In the genomic region with DNA sequence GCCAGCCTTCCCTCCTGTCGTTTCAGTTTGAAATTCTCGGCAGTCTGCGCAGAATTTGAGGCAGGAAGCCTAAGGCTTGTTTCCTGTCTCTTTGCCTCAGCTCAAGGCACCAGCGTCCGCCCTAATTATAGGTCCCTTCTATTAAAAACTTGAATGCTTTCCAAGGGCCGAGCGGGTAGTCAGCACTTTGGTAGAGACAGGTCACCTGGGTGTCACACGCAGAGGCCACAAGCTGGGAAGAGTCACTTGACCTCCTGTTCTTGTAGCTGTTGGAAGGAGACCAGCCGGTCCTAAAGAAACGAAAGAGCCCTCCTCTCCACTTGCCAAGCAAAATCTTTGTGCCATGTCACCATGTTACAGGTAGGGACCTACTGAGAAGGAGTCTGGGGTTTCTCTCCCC, we compare ENCODE assay signal across 13 mouse cellular contexts. TPM values are rescaled to one million over a fixed set of nuclear protein-coding genes. Genes with fewer than 3 reads are reported as not detected.
DNase-seq lines count a peak whose midpoint lies in the region; ATAC-seq and TF ChIP-seq lines count a peak whose summit lies in the region.
"Had no signal": no experiment of that assay in that cellular context is flagged by ENCODE, and none has a peak within 500 bp of the region (broad histone marks: within the 10 kb centered on the region; RNA-seq: fewer than 3 reads in every experiment).

No protein-coding gene starts in this region.

- WGBS in kidney, postnatal 0 days = 66% methylated on average over 10 of the region's 10 CpGs
- 68% methylated on average over 10 of the region's 10 CpGs for WGBS in kidney, embryonic 16.5 days
- WGBS in heart, embryonic 13.5 days = 35% methylated on average over 10 of the region's 10 CpGs
- WGBS in lung, embryonic 16.5 days = 49% methylated on average over 10 of the region's 10 CpGs

- H3K4me2 ChIP-seq in kidney, postnatal 0 days (ENCODE audit: low read length) = 0 out of 2 replicates have a peak overlapping the region, but pooled peaks have one; percentile 100
- no peak overlapping the region; the same call in 1 of the 2 replicates for H3K4me2 ChIP-seq in kidney, embryonic 16.5 days (replicated peaks; ENCODE audit: low read depth, low read length)
- H3K4me2 ChIP-seq in heart, embryonic 13.5 days = peak overlapping the region; percentile 93
- H3K4me2 ChIP-seq in lung, embryonic 16.5 days (ENCODE audit: low read depth, low read length) = peak overlapping the region; percentile 92

- intact Hi-C loops in left cerebral cortex, postnatal 25 days (cut with DNase I) = no loop called here

- H3K27ac ChIP-seq in kidney, postnatal 0 days = no peak overlapping the region
- no peak overlapping the region for H3K27ac ChIP-seq in kidney, embryonic 16.5 days (ENCODE audit: low read length)
- peak overlapping the region; percentile 68 for H3K27ac ChIP-seq in heart, embryonic 13.5 days (replicated peaks)
- H3K27ac ChIP-seq in lung, embryonic 16.5 days (ENCODE audit: low read length) = no peak overlapping the region
- H3K27ac ChIP-seq: embryonic facial prominence, embryonic 13.5 days had no signal

- no peaks in the 10 kb centered on the region for H3K9me3 ChIP-seq in kidney, postnatal 0 days (replicated peaks; ENCODE audit: low read length)
- H3K9me3 ChIP-seq in kidney, embryonic 16.5 days (ENCODE audit: low read length) = no peaks in the 10 kb centered on the region
- H3K9me3 ChIP-seq in heart, embryonic 13.5 days = no peaks in the 10 kb centered on the region
- no peaks in the 10 kb centered on the region for H3K9me3 ChIP-seq in lung, embryonic 16.5 days (ENCODE audit: control insufficient read depth, low read length)
- H3K9me3 ChIP-seq: embryonic facial prominence, embryonic 13.5 days had no signal

- no peak overlapping the region for H3K9ac ChIP-seq in kidney, postnatal 0 days (ENCODE audit: low read depth, low read length)
- no peak overlapping the region for H3K9ac ChIP-seq in kidney, embryonic 16.5 days (replicated peaks; ENCODE audit: low read length)
- peak overlapping the region; percentile 57 for H3K9ac ChIP-seq in heart, embryonic 13.5 days
- peak overlapping the region; percentile 27; the same call in 1 of the 2 replicates for H3K9ac ChIP-seq in lung, embryonic 16.5 days (ENCODE audit: low read length)
- H3K9ac ChIP-seq: embryonic facial prominence, embryonic 13.5 days had no signal

- no peak for DNase-seq in kidney, postnatal 0 days (ENCODE audit: low spot score)
- DNase-seq in gastrocnemius, adult 8-10 months (ENCODE audit: low spot score in 2 of 2) = peak; percentile 50 to 63
- DNase-seq in frontal cortex, postnatal 14 days (ENCODE audit: low spot score in 2 of 2) = no peak
- DNase-seq in layer of hippocampus, adult 18-20 months (ENCODE audit: low spot score in 2 of 2) = no peak
- no peak for DNase-seq in left cerebral cortex, postnatal 25 days (ENCODE audit: low spot score in 2 of 2)
- DNase-seq: adrenal gland, postnatal 36 days had no signal

- H3K27me3 ChIP-seq in kidney, postnatal 0 days (ENCODE audit: insufficient read depth, low read length) = no peaks in the 10 kb centered on the region
- no peaks in the 10 kb centered on the region; the same call in 1 of the 2 replicates for H3K27me3 ChIP-seq in kidney, embryonic 16.5 days (ENCODE audit: insufficient read depth, low read length)
- peaks cover 31% of the 10 kb centered on the region for H3K27me3 ChIP-seq in heart, embryonic 13.5 days (replicated peaks)
- H3K27me3 ChIP-seq in lung, embryonic 16.5 days (ENCODE audit: control insufficient read depth, insufficient read depth, low read depth, low read length) = no peaks in the 10 kb centered on the region

- H3K4me1 ChIP-seq in kidney, postnatal 0 days (replicated peaks; ENCODE audit: insufficient read depth, low read length) = peaks cover 20% of the 10 kb centered on the region; the same call in 1 of the 2 replicates
- peaks cover 19% of the 10 kb centered on the region for H3K4me1 ChIP-seq in kidney, embryonic 16.5 days (ENCODE audit: insufficient read depth, low read length)
- H3K4me1 ChIP-seq in heart, embryonic 13.5 days = peaks cover 58% of the 10 kb centered on the region
- H3K4me1 ChIP-seq in lung, embryonic 16.5 days (replicated peaks; ENCODE audit: control insufficient read depth, insufficient read depth, low read length) = peaks cover 36% of the 10 kb centered on the region

- ATAC-seq in kidney, postnatal 0 days (replicated peaks; ENCODE audit: low FRiP score, low read depth) = no peak
- no peak for ATAC-seq in kidney, embryonic 16.5 days (ENCODE audit: low FRiP score, low TSS enrichment)
- no peak for ATAC-seq in heart, embryonic 13.5 days (ENCODE audit: extremely low read depth, insufficient number of reproducible peaks, low FRiP score, low TSS enrichment)
- no peak for ATAC-seq in lung, embryonic 16.5 days (ENCODE audit: low read depth)

- H3K4me3 ChIP-seq in kidney, postnatal 0 days (replicated peaks; ENCODE audit: low read depth, low read length) = no peak overlapping the region
- H3K4me3 ChIP-seq in kidney, embryonic 16.5 days (ENCODE audit: low read length) = no peak overlapping the region
- H3K4me3 ChIP-seq in heart, embryonic 13.5 days = peak overlapping the region; percentile 60
- peak overlapping the region; percentile 64 for H3K4me3 ChIP-seq in lung, embryonic 16.5 days (ENCODE audit: low read length)

- H3K36me3 ChIP-seq in kidney, postnatal 0 days (ENCODE audit: insufficient read depth, low read length) = no peaks in the 10 kb centered on the region
- no peaks in the 10 kb centered on the region for H3K36me3 ChIP-seq in kidney, embryonic 16.5 days (ENCODE audit: insufficient read depth, low read length)
- no peaks in the 10 kb centered on the region for H3K36me3 ChIP-seq in heart, embryonic 13.5 days
- no peaks in the 10 kb centered on the region for H3K36me3 ChIP-seq in lung, embryonic 16.5 days (ENCODE audit: control insufficient read depth, insufficient read depth, low read length)
- H3K36me3 ChIP-seq: embryonic facial prominence, embryonic 13.5 days had no signal

- no peak for TF ChIP-seq CTCF in kidney, postnatal 0 days (IDR thresholded peaks at IDR 0.05; ENCODE audit: low read depth)

RNA-seq across cellular contexts. Expression of a gene that starts 2.0 kb away (rescaled TPM):
- polyA plus RNA-seq in kidney, postnatal 0 days (2015; fragmentation: Nextera tagmentation; extraction: Ambion mirVana) = 0.18 and 0.28 TPM in 2 replicates
- polyA plus RNA-seq in kidney, embryonic 16.5 days (2015; fragmentation: Nextera tagmentation; extraction: Ambion mirVana) = 0.40 and 0.51 TPM in 2 replicates
- total RNA-seq in gastrocnemius, adult 8-10 months (2022) = 10 to 100 TPM; 32.3 to 43.2 (median 36.3) TPM
- 2.6 and 2.7 TPM in 2 replicates for polyA plus RNA-seq in heart, embryonic 13.5 days (2015; fragmentation: Nextera tagmentation; extraction: Ambion mirVana)
- 2.3 TPM in 2 replicates for polyA plus RNA-seq in lung, embryonic 16.5 days (2015; fragmentation: Nextera tagmentation; extraction: Ambion mirVana)
- total RNA-seq in layer of hippocampus, adult 18-20 months (2021) = 1 to 10 TPM; 1.2 to 1.5 TPM
- 1 to 10 TPM; 1.1 to 1.4 TPM for total RNA-seq in left cerebral cortex, postnatal 25 days (2021)

RNA-seq across cellular contexts. Expression of a gene that starts 30.0 kb away (rescaled TPM):
- polyA plus RNA-seq in kidney, postnatal 0 days (2015; fragmentation: Nextera tagmentation; extraction: Ambion mirVana) = 8.1 and 9.3 TPM in 2 replicates
- polyA plus RNA-seq in kidney, embryonic 16.5 days (2015; fragmentation: Nextera tagmentation; extraction: Ambion mirVana) = 2.2 and 2.5 TPM in 2 replicates
- total RNA-seq in gastrocnemius, adult 8-10 months (2022) = not detected
- 1.1 and 1.9 TPM in 2 replicates for polyA plus RNA-seq in heart, embryonic 13.5 days (2015; fragmentation: Nextera tagmentation; extraction: Ambion mirVana)
- 0.26 and 0.50 TPM in 2 replicates for polyA plus RNA-seq in lung, embryonic 16.5 days (2015; fragmentation: Nextera tagmentation; extraction: Ambion mirVana)
- 1 to 10 TPM; 4.9 to 6.0 TPM for total RNA-seq in layer of hippocampus, adult 18-20 months (2021)
- total RNA-seq in left cerebral cortex, postnatal 25 days (2021) = 1 to 10 TPM; 4.9 to 6.3 TPM
- total RNA-seq: hematopoietic stem cell, adult 5-6 weeks had no signal

RNA-seq across cellular contexts. Expression of a gene that starts 59.7 kb away (rescaled TPM):
- not detected in 2 replicates for polyA plus RNA-seq in kidney, postnatal 0 days (2015; fragmentation: Nextera tagmentation; extraction: Ambion mirVana)
- polyA plus RNA-seq in kidney, embryonic 16.5 days (2015; fragmentation: Nextera tagmentation; extraction: Ambion mirVana) = not detected in 2 replicates
- total RNA-seq in gastrocnemius, adult 8-10 months (2022) = not detected
- not detected in 2 replicates for polyA plus RNA-seq in heart, embryonic 13.5 days (2015; fragmentation: Nextera tagmentation; extraction: Ambion mirVana)
- not detected in 2 replicates for polyA plus RNA-seq in lung, embryonic 16.5 days (2015; fragmentation: Nextera tagmentation; extraction: Ambion mirVana)
- not detected for total RNA-seq in layer of hippocampus, adult 18-20 months (2021)
- total RNA-seq in left cerebral cortex, postnatal 25 days (2021) = not detected
- total RNA-seq: adrenal gland, postnatal 36 days; hematopoietic stem cell, adult 5-6 weeks; left cerebral cortex, adult 18-20 months had no signal
- polyA plus RNA-seq: embryonic facial prominence, embryonic 13.5 days; urinary bladder, adult 2 months had no signal

Comparison
In these comparisons a context has a peak if more than half of its experiments do, and no peak if none do; other contexts are left out.
1. DNase-seq: peak in gastrocnemius, adult 8-10 months (2 of 2); none in kidney, postnatal 0 days (single experiment), frontal cortex, postnatal 14 days (0 of 2), layer of hippocampus, adult 18-20 months (0 of 2) and left cerebral cortex, postnatal 25 days (0 of 2).
2. H3K4me3 ChIP-seq: peak in heart, embryonic 13.5 days (single experiment) and lung, embryonic 16.5 days (single experiment); none in kidney, postnatal 0 days (single experiment) and kidney, embryonic 16.5 days (single experiment).
3. H3K9ac ChIP-seq: peak in heart, embryonic 13.5 days (single experiment) and lung, embryonic 16.5 days (single experiment); none in kidney, postnatal 0 days (single experiment) and kidney, embryonic 16.5 days (single experiment).